Mouse (Mus musculus): ENCODE measurements around the gene Pik3c2a. TPM values are rescaled to one million over a fixed set of nuclear protein-coding genes. Genes with fewer than 3 reads are reported as not detected.

Gene Pik3c2a
- polyA plus RNA-seq, 1 experiment from 2014 or later: 4.8 TPM

DNA sequence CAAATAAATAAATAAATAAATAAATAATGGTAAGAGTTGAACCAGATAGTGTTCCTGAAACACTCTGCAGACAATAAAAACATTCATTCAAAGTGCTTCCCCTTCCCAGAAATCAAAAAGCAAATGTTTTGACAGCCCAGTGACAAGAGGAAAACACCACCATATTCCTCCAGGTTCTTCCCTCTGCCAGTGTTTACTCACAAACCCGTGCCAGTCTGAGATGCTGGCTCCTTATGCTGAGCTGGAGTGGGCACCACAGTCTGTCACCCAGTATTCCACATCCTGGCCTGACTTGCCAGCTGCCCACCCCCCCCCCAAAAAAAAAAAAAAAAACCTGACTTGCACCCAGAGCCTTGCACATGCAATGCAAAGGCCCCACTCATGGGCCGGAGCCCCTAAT is 144.4 kb downstream of the Pik3c2a start:
- H3K4me1 ChIP-seq (ENCODE audit: insufficient read depth): peaks cover 10% of the 10 kb centered on the region; the same call in 1 of the 2 replicates
- H3K9me3 ChIP-seq (ENCODE audit: low read length): no peaks in the 10 kb centered on the region
- DNase-seq: no peak
- H3K36me3 ChIP-seq (replicated peaks; ENCODE audit: insufficient read depth, low read length): no peaks in the 10 kb centered on the region
- no peak for TF ChIP-seq EP300 (IDR thresholded peaks at IDR 0.05; ENCODE audit: low read depth)
- no peak for TF ChIP-seq CTCF (IDR thresholded peaks at IDR 0.05; ENCODE audit: low read depth)
- H3K4me3 ChIP-seq (ENCODE audit: low read depth, low read length): no peak overlapping the region
- no peak overlapping the region for H3K4me2 ChIP-seq (ENCODE audit: low read depth, low read length)
- H3K27me3 ChIP-seq (ENCODE audit: insufficient read depth, low read length): no peaks in the 10 kb centered on the region
- 76% methylated on average over 2 of the region's 2 CpGs for WGBS (ENCODE audit: insufficient replicate concordance)
- H3K9ac ChIP-seq (replicated peaks): no peak overlapping the region
- H3K27ac ChIP-seq (ENCODE audit: low read depth): no peak overlapping the region
- ATAC-seq: no peak

DNA sequence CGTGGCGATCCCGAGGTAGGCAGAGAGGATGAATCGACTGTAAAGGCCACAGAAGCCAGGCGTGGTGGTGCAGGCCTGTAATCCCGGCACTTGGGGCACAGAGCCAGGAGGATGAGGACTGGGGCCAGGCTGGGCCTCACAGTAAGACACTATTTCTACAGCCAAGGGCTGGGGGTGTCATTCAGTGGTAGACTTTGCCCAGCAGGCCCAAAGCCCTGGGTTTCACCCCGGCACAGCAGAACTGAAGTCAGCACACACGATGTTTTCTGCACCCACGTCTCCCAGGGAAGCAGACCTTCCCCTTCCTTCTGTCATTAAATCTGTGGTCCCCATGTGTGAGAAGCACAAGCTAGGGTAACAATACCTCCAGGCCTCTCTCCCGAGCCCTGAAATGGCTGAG is 144.9 kb downstream of the Pik3c2a start:
- no peak overlapping the region for H3K27ac ChIP-seq (ENCODE audit: low read depth)
- H3K4me2 ChIP-seq (ENCODE audit: low read depth, low read length): no peak overlapping the region
- ATAC-seq (no peak), DNase-seq (no peak)
- H3K9ac ChIP-seq (replicated peaks): no peak overlapping the region
- TF ChIP-seq CTCF (IDR thresholded peaks at IDR 0.05; ENCODE audit: low read depth) (no peak), EP300 (IDR thresholded peaks at IDR 0.05; ENCODE audit: low read depth) (no peak)
- no peaks in the 10 kb centered on the region for H3K27me3 ChIP-seq (ENCODE audit: insufficient read depth, low read length)
- H3K4me1 ChIP-seq (ENCODE audit: insufficient read depth): peaks cover 14% of the 10 kb centered on the region; the same call in 1 of the 2 replicates
- H3K36me3 ChIP-seq (replicated peaks; ENCODE audit: insufficient read depth, low read length): no peaks in the 10 kb centered on the region
- WGBS (ENCODE audit: insufficient replicate concordance): 62% methylated on average over 10 of the region's 10 CpGs
- no peaks in the 10 kb centered on the region for H3K9me3 ChIP-seq (ENCODE audit: low read length)
- H3K4me3 ChIP-seq (ENCODE audit: low read depth, low read length): no peak overlapping the region

DNA sequence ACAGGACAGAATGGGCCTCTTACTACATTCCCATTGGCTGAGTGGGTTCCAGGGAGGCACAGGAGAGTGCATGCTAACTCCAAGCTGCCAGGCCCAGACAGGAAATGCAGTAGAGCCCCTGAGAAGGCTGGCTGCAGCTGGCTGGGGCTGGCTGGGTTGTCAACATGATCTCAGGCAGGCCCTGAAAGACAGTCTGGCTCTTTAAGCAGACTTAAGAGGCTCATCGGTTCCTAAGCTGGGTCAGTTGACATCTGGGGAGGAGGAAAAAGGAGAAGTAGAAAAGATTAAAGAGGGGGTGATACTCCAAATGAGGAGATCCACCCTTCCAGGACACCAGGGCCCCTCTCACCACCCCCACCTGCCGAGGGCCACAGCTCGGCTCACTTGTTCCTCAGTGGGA is 148.3 kb downstream of the Pik3c2a start:
- H3K9ac ChIP-seq (replicated peaks): no peak overlapping the region
- 21% methylated on average over 3 of the region's 3 CpGs for WGBS (ENCODE audit: insufficient replicate concordance)
- no peaks in the 10 kb centered on the region for H3K36me3 ChIP-seq (replicated peaks; ENCODE audit: insufficient read depth, low read length)
- H3K4me1 ChIP-seq (ENCODE audit: insufficient read depth): peaks cover 25% of the 10 kb centered on the region
- H3K4me3 ChIP-seq (ENCODE audit: low read depth, low read length): no peak overlapping the region
- ATAC-seq (peak; percentile 58), DNase-seq (no peak)
- peak overlapping the region; percentile 72 for H3K27ac ChIP-seq (ENCODE audit: low read depth)
- no peaks in the 10 kb centered on the region for H3K9me3 ChIP-seq (ENCODE audit: low read length)
- H3K27me3 ChIP-seq (ENCODE audit: insufficient read depth, low read length): no peaks in the 10 kb centered on the region
- no peak overlapping the region for H3K4me2 ChIP-seq (ENCODE audit: low read depth, low read length)
- TF ChIP-seq CTCF (IDR thresholded peaks at IDR 0.05; ENCODE audit: low read depth) (no peak), EP300 (IDR thresholded peaks at IDR 0.05; ENCODE audit: low read depth) (no peak)

DNA sequence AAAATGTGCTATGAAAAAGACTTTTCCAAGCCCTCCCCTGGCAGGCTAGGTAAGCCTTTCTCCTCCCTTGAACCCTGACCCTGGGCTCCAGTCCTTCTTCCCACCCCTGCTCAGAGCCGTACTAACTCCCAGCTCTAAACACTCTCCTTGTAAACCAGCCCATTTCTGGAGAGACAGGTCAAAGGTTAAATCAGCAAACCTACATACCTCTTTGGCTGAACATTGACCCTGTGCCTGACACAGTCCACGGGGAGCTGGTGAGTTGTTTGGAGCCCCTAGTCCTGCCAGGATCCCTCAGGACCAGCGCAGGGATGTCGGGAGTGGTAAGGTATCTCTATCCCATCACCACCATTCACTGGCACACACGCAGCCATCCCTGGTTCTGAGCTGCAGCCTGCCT is 150.9 kb downstream of the Pik3c2a start:
- Histone ChIP-seq H3K4me1 (ENCODE audit: insufficient read depth) (peaks cover 43% of the 10 kb centered on the region), H3K36me3 (replicated peaks; ENCODE audit: insufficient read depth, low read length) (no peaks in the 10 kb centered on the region), H3K27me3 (ENCODE audit: insufficient read depth, low read length) (no peaks in the 10 kb centered on the region), H3K9ac (replicated peaks) (peak overlapping the region; percentile 16; the same call in 1 of the 2 replicates), H3K4me3 (ENCODE audit: low read depth, low read length) (no peak overlapping the region), H3K27ac (ENCODE audit: low read depth) (peak overlapping the region; percentile 44; the same call in 1 of the 2 replicates), H3K9me3 (ENCODE audit: low read length) (no peaks in the 10 kb centered on the region), H3K4me2 (ENCODE audit: low read depth, low read length) (0 out of 2 replicates have a peak overlapping the region, but pooled peaks have one; percentile 13)
- ATAC-seq (peak; percentile 57), DNase-seq (no peak)
- 61% methylated on average over 5 of the region's 5 CpGs for WGBS (ENCODE audit: insufficient replicate concordance)
- TF ChIP-seq EP300 (IDR thresholded peaks at IDR 0.05; ENCODE audit: low read depth): no peak
- TF ChIP-seq CTCF (IDR thresholded peaks at IDR 0.05; ENCODE audit: low read depth): no peak

DNA sequence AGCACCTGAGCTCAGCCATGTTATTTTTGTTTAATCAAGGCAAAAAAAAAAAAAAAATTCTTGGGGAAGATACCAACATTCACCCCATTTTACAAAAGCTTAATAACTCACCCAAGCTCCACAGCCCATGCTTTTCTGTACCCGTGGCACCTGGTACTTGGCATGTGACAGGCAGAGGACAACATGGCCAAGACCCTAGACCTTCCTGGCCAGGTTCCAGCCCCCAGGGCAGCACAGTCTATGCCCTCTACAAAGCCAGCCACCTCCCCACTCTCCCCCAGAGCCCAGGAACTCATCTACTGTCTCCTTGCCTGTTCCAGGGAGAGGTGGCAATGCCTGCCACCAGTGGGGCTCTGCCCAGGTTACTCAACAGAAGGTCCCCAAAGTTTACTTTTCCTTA is 152.7 kb downstream of the Pik3c2a start:
- 70% methylated on average over 1 of the region's 1 CpGs for WGBS (ENCODE audit: insufficient replicate concordance)
- Histone ChIP-seq H3K4me2 (ENCODE audit: low read depth, low read length) (no peak overlapping the region), H3K9me3 (ENCODE audit: low read length) (no peaks in the 10 kb centered on the region), H3K4me3 (ENCODE audit: low read depth, low read length) (no peak overlapping the region), H3K36me3 (replicated peaks; ENCODE audit: insufficient read depth, low read length) (no peaks in the 10 kb centered on the region), H3K9ac (replicated peaks) (no peak overlapping the region), H3K27ac (ENCODE audit: low read depth) (peak overlapping the region; percentile 13; the same call in 1 of the 2 replicates), H3K4me1 (ENCODE audit: insufficient read depth) (peaks cover 58% of the 10 kb centered on the region), H3K27me3 (ENCODE audit: insufficient read depth, low read length) (no peaks in the 10 kb centered on the region)
- TF ChIP-seq CTCF (IDR thresholded peaks at IDR 0.05; ENCODE audit: low read depth) (no peak), EP300 (IDR thresholded peaks at IDR 0.05; ENCODE audit: low read depth) (no peak)
- peak; percentile 13; the same call in 1 of the 2 replicates for ATAC-seq
- peak; percentile 25 for DNase-seq

DNA sequence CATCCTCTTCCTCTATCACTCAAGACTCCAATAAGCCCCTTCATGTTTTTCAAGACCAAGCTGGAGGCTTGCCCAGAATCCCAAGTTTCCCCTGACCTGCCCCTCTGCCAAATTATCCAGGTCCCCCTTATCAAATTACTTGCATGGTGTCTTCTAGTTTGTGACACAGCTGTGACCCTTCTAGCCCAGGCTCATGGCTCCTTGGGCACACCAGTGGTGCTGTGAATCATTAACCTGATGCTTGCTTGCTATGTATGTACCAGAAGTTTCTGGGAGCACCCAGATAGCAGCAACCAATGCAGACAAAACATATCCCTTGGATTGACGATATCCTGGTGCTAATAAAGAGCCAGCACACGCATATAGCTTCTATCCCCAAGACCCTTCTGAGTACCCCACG is 154.3 kb downstream of the Pik3c2a start:
- WGBS (ENCODE audit: insufficient replicate concordance): 53% methylated on average over 3 of the region's 3 CpGs
- H3K9me3 ChIP-seq (ENCODE audit: low read length): no peaks in the 10 kb centered on the region
- H3K27ac ChIP-seq (ENCODE audit: low read depth): peak overlapping the region; percentile 44; the same call in 1 of the 2 replicates
- H3K4me2 ChIP-seq (ENCODE audit: low read depth, low read length): no peak overlapping the region
- ATAC-seq (no peak), DNase-seq (no peak)
- no peaks in the 10 kb centered on the region for H3K27me3 ChIP-seq (ENCODE audit: insufficient read depth, low read length)
- H3K4me1 ChIP-seq (ENCODE audit: insufficient read depth): peaks cover 54% of the 10 kb centered on the region
- H3K4me3 ChIP-seq (ENCODE audit: low read depth, low read length): no peak overlapping the region
- H3K9ac ChIP-seq (replicated peaks): no peak overlapping the region
- H3K36me3 ChIP-seq (replicated peaks; ENCODE audit: insufficient read depth, low read length): no peaks in the 10 kb centered on the region
- TF ChIP-seq CTCF (IDR thresholded peaks at IDR 0.05; ENCODE audit: low read depth): no peak
- TF ChIP-seq EP300 (IDR thresholded peaks at IDR 0.05; ENCODE audit: low read depth): no peak

DNA sequence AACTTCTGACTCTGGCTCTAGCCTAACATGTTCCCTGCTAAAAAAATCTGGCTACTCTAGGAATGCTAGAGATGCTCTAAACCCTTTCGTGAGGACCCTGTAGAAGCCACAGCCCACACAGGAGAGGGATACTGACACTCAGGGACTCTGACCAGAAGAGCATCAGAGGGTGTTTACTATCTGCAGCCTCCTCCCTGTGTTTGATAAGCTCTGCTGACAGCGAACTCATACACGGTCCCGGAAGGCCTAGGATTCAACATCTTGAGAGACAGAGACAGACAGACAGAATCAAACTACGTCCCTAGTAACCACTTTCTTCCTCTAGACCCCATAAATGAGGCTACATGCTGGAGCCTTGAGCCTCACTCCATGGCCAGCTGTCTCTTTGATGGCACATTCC is 155.3 kb downstream of the Pik3c2a start:
- TF ChIP-seq CTCF (IDR thresholded peaks at IDR 0.05; ENCODE audit: low read depth): no peak
- no peak for TF ChIP-seq EP300 (IDR thresholded peaks at IDR 0.05; ENCODE audit: low read depth)
- H3K4me3 ChIP-seq (ENCODE audit: low read depth, low read length): no peak overlapping the region
- H3K27me3 ChIP-seq (ENCODE audit: insufficient read depth, low read length): no peaks in the 10 kb centered on the region
- peaks cover 53% of the 10 kb centered on the region for H3K4me1 ChIP-seq (ENCODE audit: insufficient read depth)
- H3K9me3 ChIP-seq (ENCODE audit: low read length): no peaks in the 10 kb centered on the region
- WGBS (ENCODE audit: insufficient replicate concordance): 60% methylated on average over 5 of the region's 5 CpGs
- ATAC-seq: no peak
- H3K9ac ChIP-seq (replicated peaks): no peak overlapping the region
- DNase-seq: no peak
- H3K4me2 ChIP-seq (ENCODE audit: low read depth, low read length): no peak overlapping the region
- peak overlapping the region; percentile 44 for H3K27ac ChIP-seq (ENCODE audit: low read depth)
- no peaks in the 10 kb centered on the region for H3K36me3 ChIP-seq (replicated peaks; ENCODE audit: insufficient read depth, low read length)

Other genes with a start within 250 kb of the Pik3c2a start
- 1.5 and 1.8 TPM in 2 replicates for gene Plekha7, start 135.1 kb downstream of the Pik3c2a start, polyA plus RNA-seq (2015; fragmentation: Nextera tagmentation; extraction: Ambion mirVana)
- gene Rps13, start 109.3 kb downstream of the Pik3c2a start, polyA plus RNA-seq (2015; fragmentation: Nextera tagmentation; extraction: Ambion mirVana): 425 and 427 TPM in 2 replicates
- 4.9 and 6.2 TPM in 2 replicates for gene Nucb2, start 60.9 kb upstream of the Pik3c2a start, polyA plus RNA-seq (2015; fragmentation: Nextera tagmentation; extraction: Ambion mirVana)

Measured in liver, postnatal 0 days (tissue).